Mouse (Mus musculus) forebrain, embryonic 16.5 days (tissue): ENCODE data around the gene Btbd35f12. TPM values are rescaled to one million over a fixed set of nuclear protein-coding genes. Genes with fewer than 3 reads are reported as not detected.
"Not testable (repeated sequence)": the region's sequence is repeated elsewhere in the genome, so short reads cannot be mapped to it uniquely, and the experiment has no call there.

ENCODE experiments used
- ATAC-seq: fragments of 200-750 bp; cut with Nextera tagmentation; 2 replicates; pipeline ENCODE4 v1.8.0; 2017; ENCODE audit warnings: mild to moderate bottlenecking, moderate library complexity
- H3K27ac ChIP-seq: fragments of 300-500 bp; sonication (generic); 2 replicates; pipeline ENCODE4 v1.5.1; 2014; ENCODE audit warnings: low read length, control low read depth
- H3K27me3 ChIP-seq: fragments of 300-500 bp; sonication (generic); replicated peaks from 2 replicates; pipeline ENCODE4 v1.6.1; 2014; ENCODE audit warnings: low read length; ENCODE audit not compliant: control insufficient read depth, insufficient read depth
- H3K36me3 ChIP-seq: fragments of 300-500 bp; sonication (generic); 2 replicates; pipeline ENCODE4 v1.6.1; 2014; ENCODE audit not compliant: control insufficient read depth, insufficient read depth
- H3K4me1 ChIP-seq: fragments of 300-500 bp; sonication (generic); replicated peaks from 2 replicates; pipeline ENCODE4 v1.6.1; 2014; ENCODE audit warnings: low read length; ENCODE audit not compliant: control insufficient read depth, insufficient read depth
- H3K4me2 ChIP-seq: fragments of 300-500 bp; sonication (generic); 2 replicates; pipeline ENCODE4 v1.6.1; 2014; ENCODE audit warnings: mild to moderate bottlenecking, low read length, control low read depth
- H3K4me3 ChIP-seq: fragments of 300-500 bp; sonication (generic); replicated peaks from 2 replicates; pipeline ENCODE4 v1.5.1; 2014; ENCODE audit warnings: mild to moderate bottlenecking, low read length, control low read depth
- H3K9ac ChIP-seq: fragments of 300-500 bp; sonication (generic); replicated peaks from 2 replicates; pipeline ENCODE4 v1.6.1; 2014; ENCODE audit warnings: low read depth, low read length, control low read depth
- H3K9me3 ChIP-seq: fragments of 300-500 bp; sonication (generic); 2 replicates; pipeline ENCODE4 v1.6.1; 2016; ENCODE audit warnings: low read length; ENCODE audit not compliant: control insufficient read depth
- WGBS: fragments of 180-500 bp; shearing (Covaris S2); extraction: QIAGEN DNeasy Blood & Tissue Kit; methylation state at CpG from one replicate; pipeline ENCODE4 v1.1.7; 2014; 5-methylcytosine and 5-hydroxymethylcytosine counted together
- polyA plus RNA-seq: library from polyadenylated mRNA; unstranded; fragments of >200 nt; fragmentation: Nextera tagmentation; extraction: Ambion mirVana; gene quantifications from 2 replicates; pipeline ENCODE4 v1.2.1, GENCODE M21; 2015

Btbd35f12 gene
- not detected in 2 replicates for polyA plus RNA-seq

DNA sequence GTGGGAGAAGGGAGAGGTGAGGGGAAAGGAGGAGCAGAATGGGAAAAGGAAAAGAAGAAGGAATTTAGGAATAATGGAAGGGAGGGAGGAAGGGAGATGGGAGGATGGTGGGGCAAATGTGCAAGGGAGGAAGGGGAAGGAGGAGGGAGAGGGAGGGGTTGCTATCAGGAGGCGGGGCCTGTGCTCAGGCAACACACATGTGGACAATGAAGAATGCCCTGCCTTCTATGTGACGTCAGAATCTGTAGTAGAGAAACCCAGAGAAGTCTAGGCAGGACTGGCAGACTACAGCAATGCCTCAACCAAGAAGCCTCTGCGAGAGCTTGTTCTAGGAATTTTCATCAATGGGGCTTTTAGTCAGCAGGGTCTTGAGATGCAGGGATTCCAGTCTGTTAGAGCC, at the start of gene Btbd35f12:
Gene Btbd35f12 (plus strand): TSS at position 301 of the 400 bp plus-strand sequence.
- H3K27me3 ChIP-seq, H3K4me3 ChIP-seq, H3K4me1 ChIP-seq, H3K9me3 ChIP-seq, H3K27ac ChIP-seq, H3K4me2 ChIP-seq, H3K9ac ChIP-seq, ATAC-seq, H3K36me3 ChIP-seq: not testable (repeated sequence)
- no CpG with 5 or more reads among the region's 3 CpGs for WGBS

DNA sequence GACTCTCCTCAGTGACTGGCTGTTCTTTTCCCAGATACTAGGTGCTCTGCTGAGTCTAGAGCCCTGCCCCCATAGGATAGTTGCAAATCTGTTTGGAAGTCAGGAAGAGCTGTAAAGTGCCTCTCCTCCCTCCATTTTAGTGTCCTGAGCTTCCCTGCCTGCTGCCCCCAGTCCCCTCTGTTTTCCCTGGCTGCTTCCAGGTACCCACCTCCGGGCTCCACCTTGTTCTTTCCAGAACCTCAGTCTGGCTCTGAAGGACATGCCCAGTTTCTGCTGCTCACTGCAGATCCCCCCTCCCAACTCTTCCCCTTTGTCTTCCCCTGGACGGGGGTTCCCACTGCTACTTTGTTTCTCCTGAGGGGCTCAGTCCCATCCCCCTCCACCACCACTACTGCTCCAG, 40.1 kb downstream of the Btbd35f12 start:
- H3K27ac ChIP-seq, H3K9ac ChIP-seq, H3K9me3 ChIP-seq, H3K4me2 ChIP-seq, H3K4me1 ChIP-seq, H3K36me3 ChIP-seq, H3K27me3 ChIP-seq, ATAC-seq, H3K4me3 ChIP-seq: not testable (repeated sequence)
- 93% methylated on average over 2 of the region's 2 CpGs for WGBS

Other genes starting within 250 kb of the Btbd35f12 start
- gene Spin2-ps6, start 78.5 kb upstream of the Btbd35f12 start, polyA plus RNA-seq: not detected in 2 replicates